Mouse (Mus musculus): ENCODE measurements around the gene Vmn1r44. TPM values are rescaled to one million over a fixed set of nuclear protein-coding genes. Genes with fewer than 3 reads are reported as not detected.

Gene Vmn1r44
- not detected in 2 replicates for polyA plus RNA-seq (2012; rRNA removed)

DNA sequence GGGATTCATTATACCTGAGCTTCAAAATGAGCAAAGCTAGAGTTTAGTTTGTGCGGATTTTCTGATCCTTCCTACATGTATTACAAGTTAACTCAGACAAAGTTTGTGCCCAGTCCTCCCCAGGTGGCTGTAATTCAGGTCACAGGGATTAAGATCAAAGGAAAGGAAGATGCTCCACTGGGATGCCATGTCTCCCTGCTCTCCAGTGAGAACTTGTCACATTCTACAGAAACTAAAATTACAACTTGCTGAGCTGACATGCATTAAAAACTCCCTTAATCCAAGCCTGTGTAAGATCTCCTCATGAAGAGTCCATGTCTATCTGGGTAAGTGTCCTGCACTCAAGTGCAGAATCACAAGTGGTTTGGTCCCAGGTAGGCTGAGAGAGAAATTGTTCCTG lies at the start of gene Vmn1r44:
TSS of gene Vmn1r44 (plus strand) at position 301 of the 400 bp plus-strand sequence.

DNA sequence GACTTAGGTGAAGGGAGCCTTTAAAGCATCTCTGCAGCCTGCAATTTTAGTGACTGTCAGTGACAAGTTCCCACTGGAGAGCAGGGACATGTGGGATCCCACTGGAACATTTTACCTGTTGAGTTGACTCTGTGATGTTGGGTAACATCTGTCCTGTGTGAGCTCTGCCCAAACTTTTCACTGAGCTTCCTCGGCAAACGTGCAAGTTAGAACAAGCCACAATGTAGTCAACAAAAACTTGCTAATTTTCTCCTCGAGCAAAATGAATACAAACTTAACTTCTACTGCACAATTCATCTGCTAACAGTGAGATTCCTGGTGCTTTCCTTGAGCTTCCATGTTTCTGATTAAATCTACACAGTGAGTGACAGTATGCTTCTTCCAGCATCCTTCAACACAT lies 7.1 kb upstream of the Vmn1r44 start, which contains the start of the genes Vmn1r42 and Vmn1r43:
TSS of gene Vmn1r42 (minus strand) at position 101 of the 400 bp plus-strand sequence.
TSS of gene Vmn1r43 (minus strand) at position 101 of the 400 bp plus-strand sequence.

DNA sequence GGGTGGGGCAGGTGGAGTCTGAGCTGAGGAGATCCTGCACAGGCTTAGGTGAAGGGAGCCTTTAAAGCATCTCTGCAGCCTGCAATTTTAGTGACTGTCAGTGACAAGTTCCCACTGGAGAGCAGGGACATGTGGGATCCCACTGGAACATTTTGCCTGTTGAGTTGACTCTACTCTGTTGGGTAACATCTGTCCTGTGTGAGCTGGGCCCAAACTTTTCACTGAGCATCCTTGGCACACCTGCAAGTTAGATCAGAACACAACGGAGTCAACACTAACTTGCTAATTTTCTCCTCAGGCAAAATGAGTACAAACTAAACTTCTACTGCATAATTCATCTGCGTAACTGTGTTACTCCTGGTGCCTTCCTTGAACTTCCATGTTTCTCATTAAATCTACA lies 57.0 kb downstream of the Vmn1r44 start, which contains the start of gene Vmn1r45:
TSS of gene Vmn1r45 (minus strand) at position 101 of the 400 bp plus-strand sequence.

Other genes starting within 250 kb of the Vmn1r44 start
- 3.7 and 4.7 TPM in 2 replicates for gene Txnrd3, start 239.7 kb upstream of the Vmn1r44 start, polyA plus RNA-seq (2012; rRNA removed)
- gene Vmn1r40, start 176.1 kb upstream of the Vmn1r44 start, polyA plus RNA-seq (2012; rRNA removed) = not detected in 2 replicates
- not detected in 2 replicates for gene Vmn1r41, start 142.9 kb upstream of the Vmn1r44 start, polyA plus RNA-seq (2012; rRNA removed)
- not detected in 2 replicates for gene Vmn1r42, start 7.2 kb upstream of the Vmn1r44 start, polyA plus RNA-seq (2012; rRNA removed)
- not detected in 2 replicates for gene Vmn1r43, start 7.2 kb upstream of the Vmn1r44 start, polyA plus RNA-seq (2012; rRNA removed)
- not detected in 2 replicates for gene Vmn1r45, start 56.9 kb downstream of the Vmn1r44 start, polyA plus RNA-seq (2012; rRNA removed)
- not detected in 2 replicates for gene Vmn1r46, start 85.7 kb downstream of the Vmn1r44 start, polyA plus RNA-seq (2012; rRNA removed)
- gene Vmn1r47, start 132.5 kb downstream of the Vmn1r44 start, polyA plus RNA-seq (2012; rRNA removed) = not detected in 2 replicates
- not detected in 2 replicates for gene Vmn1r48, start 153.2 kb downstream of the Vmn1r44 start, polyA plus RNA-seq (2012; rRNA removed)
- not detected in 2 replicates for gene Vmn1r49, start 194.8 kb downstream of the Vmn1r44 start, polyA plus RNA-seq (2012; rRNA removed)
- gene Vmn1r50, start 217.8 kb downstream of the Vmn1r44 start, polyA plus RNA-seq (2012; rRNA removed) = not detected in 2 replicates
- not detected in 2 replicates for gene Vmn1r51, start 238.9 kb downstream of the Vmn1r44 start, polyA plus RNA-seq (2012; rRNA removed)